Mouse (Mus musculus) R1 (cell line): Measurements from ENCODE around the gene Vps37b.

Source experiments
- DNase-seq: peaks from one replicate; pipeline ENCODE4 v3.0.0-alpha.2; 2018; ENCODE audit warnings: low read depth, low spot score

Vps37b gene

DNA sequence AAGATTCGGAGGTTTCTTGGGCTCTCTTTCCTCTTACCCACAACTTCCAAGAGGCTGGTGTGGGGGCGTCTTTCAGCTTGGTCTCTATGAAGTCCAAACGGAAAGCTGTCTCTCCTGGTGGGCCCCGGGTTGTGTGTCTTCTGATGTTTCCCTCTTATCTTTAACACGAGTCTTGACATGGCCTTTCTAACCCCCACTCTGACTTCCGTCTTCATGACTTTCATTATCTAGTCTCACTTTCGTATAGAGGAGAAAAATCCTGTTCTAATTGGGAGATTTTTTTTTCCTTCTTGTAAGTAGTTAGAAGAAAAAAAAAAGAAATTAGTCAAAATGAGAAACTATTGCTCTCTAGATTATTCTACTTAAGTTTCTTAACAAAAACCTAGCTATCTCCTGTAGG lies 9.7 kb downstream of the Vps37b start:
- DNase-seq: no peak

DNA sequence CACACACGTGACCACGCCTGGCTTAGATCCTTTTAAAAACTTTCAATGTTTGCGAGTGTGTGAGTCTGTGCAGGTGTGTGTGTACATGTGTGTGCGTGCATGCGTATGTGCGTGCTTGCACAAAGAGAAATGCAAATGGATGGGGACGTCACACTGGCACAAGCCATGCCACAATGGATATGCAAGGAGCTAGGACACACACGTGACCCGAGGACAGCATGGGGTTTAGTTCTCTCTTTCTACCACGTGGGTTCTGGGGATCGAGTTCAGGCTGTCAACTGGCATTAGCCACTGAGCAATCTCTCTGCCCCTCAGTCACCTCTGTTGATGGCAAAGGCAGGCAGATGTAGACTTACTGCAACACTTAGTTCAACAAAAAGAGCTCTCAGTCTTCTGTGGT lies 10.4 kb downstream of the Vps37b start:
- peak; percentile 41 for DNase-seq

DNA sequence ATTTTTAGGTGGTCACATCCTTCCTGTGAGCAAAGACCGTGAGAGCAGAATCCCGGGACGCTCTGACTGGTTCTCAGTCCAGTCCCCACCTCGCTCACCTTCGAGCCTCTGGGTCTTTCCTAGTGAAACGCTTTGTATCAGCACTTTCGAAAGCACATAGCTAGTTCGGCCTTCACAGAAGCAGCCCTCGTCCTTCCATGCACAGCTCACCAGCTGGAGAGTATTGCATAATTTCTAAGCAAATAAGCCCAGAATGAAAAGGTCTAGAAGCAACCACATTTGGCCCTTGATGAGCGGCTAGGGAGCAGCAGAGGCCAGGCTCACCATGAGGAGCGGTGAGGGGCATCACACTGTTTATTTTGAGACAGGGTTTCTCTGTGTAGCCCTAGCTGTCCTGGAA lies 10.9 kb downstream of the Vps37b start:
- no peak for DNase-seq

DNA sequence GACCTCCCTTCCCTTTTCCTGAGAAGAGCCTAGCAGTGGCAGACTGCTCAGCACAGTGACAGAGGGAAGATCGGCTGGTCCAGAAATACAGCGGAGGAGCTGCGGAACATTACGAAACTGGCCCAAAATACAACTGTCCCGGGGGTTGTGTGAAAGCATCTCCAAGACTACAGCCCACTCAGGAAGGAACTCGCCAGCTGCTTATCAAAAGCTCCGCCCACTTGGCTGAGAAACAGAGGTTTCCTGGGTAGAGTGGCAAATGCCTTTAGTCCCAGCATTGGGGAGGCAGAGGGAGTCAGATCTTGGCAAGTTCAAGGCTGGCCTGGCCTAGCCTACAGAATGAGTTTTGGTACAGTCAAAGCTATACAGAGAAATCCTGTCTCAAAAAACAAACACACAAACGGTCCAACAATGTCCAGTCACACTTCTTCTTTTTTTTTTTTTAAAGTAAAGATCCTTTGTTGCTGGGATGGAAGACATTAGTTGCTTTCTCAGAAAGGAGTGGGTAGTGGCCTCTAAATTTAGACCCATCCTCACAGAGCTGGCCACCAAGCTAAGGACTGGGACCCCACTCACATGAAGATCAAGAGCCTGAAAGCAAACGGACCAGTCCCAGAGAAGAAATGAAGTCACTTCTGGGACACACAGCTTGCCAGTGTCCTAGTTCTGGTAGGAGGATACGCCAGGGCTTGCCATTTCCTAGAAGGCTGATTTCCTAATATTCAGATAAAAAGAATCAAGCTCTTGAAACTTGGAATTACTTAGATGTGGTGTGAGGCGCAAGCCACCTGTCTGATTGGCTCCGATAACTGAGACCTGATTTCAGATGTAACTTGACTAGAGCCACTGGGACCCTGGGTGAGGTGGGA lies 12.5 kb downstream of the Vps37b start:
- no peak for DNase-seq

DNA sequence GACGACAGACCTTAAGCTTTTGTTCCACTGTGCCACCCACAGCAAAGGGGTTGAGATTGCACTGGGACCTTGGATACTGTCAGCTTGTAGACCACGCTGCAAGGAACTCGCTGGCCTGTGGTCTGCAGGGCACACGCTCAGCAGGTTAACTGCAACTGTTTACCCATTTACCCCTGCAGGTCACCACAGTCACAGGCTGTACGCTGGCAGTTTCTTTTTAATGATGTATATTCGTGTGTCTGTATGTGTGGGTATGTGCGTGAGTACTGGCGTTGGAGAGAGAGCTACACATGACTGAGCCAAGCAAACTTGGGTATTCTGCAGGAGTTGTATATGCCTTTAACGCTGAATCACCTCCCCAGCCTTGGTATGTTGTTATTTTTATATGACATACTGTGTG lies 13.4 kb downstream of the Vps37b start:
- DNase-seq: no peak

DNA sequence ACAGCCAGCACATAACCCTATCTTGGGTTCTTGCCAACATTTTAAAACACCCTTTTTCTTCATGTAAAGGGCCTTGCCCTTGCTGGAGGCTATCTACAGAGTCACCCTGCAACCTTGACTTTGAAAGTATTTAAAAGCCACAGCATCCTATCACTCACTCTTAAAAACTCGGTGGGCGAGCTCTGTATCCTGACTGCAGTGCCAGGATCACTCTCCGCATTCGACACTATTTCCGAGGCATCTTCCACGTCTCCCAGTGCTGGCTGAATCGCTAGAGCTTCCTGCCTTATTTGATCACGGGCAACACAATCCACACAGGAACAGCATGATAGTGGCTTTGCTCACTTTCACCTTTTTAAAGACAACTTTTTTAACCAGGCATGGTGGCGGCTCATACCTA lies 14.1 kb downstream of the Vps37b start:
- DNase-seq: no peak

DNA sequence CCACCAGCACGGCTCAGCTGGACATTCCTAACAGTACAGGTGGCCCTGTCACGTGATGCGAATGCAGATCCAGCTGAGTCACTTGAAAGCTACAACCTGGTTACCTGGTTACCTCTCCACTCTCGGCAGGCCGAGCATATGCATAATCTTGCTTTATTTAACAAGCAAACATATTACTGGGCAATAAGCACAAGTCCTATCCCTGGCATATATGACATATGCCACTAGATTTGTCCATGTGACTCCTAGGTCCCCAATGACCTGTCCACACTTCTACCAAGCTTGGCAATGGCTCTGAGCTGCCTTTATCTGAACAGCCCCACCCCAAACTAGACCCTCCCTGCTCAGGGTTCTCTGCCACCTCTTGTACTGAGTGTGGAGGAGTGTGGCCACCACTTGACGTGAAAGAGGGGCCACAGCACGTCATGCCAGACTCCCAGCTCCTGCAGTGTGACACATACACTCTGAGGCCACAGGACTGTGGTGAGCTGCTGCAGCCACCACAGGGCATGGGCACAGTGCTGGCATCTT lies 15.7 kb downstream of the Vps37b start:
- no peak for DNase-seq

DNA sequence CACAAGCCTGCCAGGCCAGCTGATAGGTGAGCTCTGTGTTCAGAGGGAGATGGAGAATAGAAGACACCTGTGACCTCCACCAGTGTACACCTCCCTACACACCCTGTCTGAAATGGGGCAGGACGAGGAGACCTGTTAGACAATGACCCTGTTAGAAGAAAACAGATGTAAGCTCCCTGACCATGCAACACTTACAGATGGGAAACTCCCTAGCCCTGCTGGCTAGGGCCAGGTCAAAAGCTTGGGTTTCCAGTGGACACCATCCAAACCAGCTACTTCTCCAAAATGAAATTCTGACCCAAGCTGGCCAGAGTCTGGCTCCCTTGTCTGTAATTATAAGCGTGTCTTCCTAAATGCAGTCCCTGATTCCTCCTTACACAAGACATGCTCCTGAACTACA lies 16.3 kb downstream of the Vps37b start:
- no peak for DNase-seq

DNA sequence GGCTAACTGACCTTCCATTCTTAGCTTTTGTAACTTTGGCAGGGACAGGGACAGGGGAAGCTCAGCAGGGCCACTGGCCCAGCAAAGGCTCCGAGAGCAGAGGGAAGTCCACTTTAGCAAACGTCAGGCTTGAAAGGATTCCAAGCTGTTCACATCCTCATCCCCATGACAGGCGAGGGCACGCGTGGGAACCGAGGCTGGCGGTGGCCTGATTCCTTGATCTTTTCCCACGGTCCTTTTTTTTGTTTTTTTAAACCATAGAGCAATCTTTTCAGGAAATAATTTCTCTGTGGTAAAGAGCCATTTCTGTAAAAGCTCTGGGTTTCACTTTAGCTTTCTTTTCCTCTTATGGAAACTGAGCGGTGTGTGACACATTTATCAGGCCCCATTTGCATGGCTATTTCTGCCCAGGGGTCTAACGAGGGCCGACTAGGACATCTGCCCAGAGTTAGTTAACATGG lies 17.2 kb downstream of the Vps37b start:
- DNase-seq: no peak

DNA sequence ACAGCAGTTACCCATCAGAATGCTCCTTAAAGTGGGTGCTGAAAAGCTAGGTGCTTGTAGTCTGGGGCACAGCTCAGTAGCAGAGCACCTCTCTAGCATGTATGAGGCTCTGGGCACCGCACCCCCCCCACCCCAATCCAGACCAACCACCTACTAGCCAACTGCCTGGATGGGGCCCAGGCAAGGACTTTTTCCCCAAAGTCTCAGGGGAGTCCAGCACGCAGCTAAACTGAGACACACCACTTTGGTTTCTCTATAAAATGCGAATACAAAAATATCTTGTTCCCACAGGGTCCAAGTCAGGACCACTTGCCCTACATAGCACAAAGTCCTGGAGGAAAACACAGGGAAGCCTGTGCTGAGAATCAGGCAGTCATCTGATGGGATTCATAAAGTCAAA lies 17.9 kb downstream of the Vps37b start:
- no peak for DNase-seq

DNA sequence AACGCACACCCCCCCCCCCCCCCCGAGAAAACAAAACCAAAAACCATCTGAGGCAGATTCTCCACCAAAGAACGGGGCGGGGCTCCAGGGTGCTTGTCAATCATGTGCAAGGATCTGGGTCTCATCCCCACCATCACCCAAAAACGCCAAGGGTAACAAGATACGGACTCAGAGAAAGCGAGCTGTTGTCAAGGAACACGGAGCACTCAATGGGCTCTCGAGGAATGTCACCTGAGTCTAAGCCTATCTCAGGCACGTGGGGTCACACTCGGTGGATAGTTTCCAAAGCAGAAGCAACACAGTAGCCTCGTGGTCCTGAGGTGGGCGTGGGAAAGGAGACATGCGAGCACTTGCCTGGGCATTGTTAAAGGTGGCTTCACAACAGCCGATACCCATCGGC lies 18.3 kb downstream of the Vps37b start:
- no peak for DNase-seq

DNA sequence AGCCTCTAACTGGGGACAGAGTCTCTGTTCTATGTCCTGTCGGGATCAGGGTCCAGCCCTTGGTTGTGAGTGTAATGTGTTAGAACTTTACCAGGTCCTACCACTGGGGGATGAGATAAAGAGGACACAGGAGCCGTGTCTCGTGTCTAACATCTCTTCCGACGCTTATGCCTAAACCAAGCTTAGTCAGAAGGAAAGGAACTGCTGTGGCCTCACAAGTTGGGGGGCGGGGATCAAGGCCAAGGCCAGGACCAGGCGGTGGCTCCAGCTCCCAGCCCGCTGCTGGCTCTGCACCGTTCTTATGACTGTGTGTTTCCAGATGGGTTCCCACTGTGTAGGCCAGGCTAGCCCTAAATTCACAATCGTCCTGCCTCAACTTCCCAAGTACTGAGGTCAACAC lies 19.2 kb downstream of the Vps37b start:
- no peak for DNase-seq

DNA sequence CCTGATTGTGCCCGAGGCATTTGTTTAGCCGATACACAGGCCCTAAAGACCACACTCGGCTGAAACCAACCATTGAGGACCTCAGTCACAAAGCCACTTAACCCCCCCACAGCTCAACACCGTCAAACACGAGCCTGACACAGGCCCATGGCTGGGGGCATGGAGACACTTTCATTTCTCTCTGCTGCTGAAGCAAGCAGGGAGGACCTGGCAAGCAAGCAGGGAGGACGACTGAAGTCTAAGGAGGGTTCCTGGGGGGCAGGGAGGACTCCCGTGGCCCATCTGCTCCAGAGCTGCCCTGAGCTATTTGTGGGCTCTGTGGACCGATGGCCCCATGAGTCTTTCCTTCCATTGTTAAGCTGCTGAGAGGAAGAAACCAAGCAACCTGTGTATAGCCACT lies 20.1 kb downstream of the Vps37b start:
- DNase-seq: no peak

DNA sequence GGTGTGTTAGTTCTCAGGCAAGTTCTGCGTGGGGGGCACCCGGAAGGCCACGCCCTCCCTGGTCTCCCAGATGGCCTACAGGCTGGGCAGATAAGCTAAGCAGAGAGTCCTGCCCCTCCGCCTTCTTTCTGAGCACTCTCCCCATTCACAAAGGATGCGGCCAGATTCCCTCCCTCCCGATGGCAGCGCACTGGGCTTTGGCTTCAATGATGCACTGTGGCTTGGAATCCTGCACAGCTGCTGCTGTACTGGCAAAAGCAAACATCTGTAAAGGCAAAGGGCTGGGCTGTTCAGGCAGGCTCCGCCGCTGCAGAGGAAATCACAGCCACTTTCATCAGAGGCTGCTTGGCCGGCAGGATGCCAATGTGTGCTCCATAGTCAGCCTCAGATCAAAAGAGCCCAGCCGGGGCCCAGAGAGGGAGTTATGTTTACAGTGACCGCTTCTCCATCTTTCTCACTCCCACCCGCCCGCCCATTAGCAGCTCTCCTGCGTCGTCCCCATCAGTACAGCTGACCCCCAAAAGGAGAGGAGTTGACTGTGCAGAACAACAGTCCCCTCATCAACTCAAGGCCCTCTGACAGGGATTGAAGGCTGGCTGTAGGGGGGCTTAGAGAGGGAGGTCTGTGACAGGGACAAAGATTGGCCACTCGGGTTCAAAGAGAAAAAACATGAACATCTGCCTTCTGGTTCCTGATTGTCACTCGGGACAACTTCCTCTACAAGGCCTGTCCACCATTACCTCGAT lies 21.0 kb downstream of the Vps37b start:
- DNase-seq: no peak

DNA sequence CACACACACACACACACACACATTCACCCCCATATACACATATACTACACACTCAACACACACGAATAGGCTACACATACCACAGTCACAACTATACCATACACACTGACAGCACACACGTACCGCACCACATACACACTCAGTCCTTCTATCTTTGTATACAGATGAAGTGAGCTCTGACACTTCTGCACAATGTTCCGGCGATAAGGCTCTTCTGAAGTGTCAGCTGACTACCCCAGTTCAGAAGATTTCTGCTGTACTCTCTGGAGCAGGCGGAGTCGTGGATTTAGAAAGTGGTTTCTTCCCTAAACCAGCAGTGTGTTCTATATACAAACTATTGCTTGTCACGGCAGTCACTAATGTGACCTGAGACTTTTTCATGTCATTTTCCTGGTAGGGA lies 22.0 kb downstream of the Vps37b start:
- DNase-seq: no peak

DNA sequence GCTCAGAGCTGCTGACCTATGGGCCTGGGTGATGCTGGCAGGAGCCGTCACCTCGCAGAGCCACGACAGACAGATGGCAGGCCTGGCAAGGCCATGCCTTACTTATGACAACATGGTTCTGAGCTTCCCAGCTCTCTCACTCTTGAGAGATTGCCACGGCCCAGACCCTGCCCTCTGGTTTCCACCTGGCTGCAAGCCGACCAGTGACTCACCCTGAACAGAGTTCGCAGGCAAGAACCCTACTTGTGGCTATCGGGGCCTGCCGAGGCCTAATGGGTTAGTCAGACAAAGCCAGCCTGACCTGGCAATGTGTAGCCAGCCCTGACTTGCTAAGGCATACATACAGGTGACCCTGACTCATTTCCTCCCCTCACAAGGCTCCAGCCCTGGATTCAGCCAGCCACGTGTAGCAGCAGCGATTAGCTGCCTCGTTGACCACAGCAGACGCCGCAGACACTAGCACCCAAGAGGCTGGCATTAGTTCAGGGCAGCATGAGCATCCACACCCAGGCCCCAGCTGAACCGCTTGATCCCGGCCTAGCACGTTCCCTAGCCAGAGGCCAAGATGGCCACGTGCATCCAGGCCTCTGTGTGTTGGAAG lies 25.1 kb downstream of the Vps37b start:
- no peak for DNase-seq

DNA sequence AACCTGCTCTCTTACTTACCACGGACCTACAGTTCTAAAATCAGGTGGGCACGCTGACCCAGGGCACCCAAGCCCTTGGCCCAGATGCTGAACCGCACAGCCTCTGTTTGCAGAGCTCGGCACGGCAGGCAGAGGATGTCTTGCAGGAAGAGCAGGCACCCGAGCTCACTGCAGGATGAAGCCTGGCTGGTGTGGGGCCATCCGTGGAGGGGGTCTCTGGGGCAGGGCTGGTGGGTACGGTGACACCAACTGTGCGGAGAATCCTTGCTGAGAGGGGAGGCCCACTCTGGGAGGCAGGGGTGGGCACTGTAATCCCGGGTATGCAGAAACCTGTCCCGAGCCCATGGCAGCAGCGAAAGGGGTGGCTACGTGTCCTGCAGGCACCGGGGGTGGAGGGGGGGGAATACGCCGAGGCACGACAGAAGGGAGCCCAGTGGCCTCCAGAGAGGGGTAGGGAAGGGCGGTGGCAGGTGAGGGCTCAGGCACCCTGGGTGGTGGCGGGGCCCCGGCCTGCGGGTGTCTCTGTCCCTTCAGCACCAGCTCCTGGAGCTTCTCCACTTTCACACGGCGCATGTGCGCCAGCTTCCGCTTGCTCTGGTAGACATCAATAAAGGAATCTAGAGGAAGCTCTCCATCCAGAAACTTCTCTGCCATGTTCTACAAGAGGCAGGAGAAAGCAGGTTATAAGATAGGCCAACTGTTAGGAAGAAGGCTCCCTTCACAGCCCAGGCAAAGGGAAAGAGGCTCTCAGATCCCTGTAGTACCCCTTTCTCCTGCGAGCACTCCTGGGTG lies 25.8 kb downstream of the Vps37b start:
- DNase-seq: peak; percentile 53

DNA sequence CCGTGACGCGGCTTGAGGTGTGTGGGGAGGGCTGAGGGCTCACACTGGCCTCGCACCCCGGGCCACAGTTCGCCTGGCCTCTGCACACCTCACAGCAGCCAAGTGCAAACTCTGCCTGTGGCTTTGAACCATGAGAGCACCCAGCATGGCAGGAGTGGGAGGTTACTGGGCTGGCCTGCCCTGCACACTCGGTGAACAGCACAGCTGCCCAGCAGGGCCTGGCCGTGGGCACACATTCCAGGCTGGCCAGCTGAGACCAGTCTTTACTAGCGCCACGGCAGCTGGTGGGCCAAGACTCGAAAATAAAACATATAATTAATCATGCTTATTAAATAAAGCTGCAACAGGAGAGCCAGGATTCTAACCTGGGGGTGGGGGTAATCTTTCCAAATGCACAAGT lies 26.5 kb downstream of the Vps37b start:
- DNase-seq: no peak

DNA sequence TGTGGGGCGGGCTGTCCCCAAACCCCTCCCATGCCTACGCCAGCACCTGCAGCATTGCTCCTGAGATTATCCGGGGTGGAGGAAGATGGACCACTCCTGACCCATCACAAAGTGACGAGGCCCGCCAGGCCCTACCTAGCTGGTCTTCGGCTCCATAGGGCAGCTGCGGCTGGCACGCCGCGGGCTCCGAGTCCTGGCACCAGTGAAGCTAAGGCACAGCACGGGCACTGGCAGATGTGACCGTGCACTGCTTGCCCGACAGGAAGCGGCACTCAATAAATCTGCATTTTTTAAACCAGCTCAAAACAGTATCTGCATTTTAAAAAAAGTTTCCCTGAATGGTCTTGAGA lies 26.9 kb downstream of the Vps37b start:
- DNase-seq: no peak

DNA sequence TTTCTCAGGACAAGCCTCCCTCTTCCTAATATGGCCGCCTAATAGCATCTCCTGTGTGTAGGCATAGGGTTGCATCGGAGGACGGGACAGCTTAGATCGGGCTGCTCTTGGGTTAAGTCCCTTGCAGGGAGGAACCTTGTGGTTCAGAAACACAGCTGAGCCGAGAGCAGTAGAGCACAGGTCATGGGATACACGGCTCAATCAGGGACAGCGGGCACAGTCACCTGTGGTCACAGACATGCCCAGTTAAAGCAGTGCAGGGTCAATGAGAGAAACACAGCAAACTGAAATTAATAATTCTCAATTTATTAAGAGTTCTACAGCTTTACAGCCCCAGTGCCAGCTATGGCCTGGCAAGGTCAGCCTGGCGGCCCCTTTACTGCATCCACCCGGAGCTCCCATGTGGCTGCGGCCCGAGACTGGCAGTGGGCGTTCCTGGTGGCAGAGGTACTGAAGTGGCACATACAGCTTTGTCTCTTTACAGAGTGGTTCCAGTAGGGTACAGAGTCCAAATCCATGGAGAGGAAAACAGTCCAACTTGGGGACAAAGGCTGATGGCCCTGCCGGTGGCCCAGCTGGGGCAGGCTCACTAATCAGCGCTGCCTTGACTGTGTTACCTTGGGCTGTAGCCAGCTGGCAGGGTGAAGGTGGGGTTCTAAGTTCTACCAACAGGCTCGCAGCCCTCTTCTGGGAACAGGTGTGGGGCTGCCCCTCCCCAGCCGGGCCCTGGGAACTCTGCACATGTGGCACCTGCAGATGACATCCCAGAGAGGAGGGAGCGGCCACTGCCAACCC lies 27.5 kb downstream of the Vps37b start:
- no peak for DNase-seq

DNA sequence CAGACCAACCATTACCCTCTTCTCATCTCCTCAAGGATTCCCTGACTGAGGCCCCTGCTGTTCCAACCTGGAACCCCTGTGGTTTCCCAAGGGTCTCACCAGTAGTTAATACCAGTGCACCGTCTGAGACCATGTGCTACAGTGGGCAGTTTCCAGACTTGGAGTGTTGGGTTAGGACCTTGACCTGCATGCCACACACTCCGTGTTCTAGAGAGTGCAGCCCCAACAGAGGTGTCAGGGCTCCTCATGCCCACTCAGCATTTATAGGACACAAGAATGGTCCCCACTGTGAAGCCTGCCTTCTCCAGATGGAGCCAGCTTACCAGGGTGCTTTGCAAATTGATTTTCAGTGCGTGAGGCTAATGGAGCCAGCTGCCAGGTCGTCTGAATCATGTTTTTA lies 28.7 kb downstream of the Vps37b start:
- no peak for DNase-seq
